Mouse (Mus musculus): ENCODE measurements around the gene Slamf8. TPM values are rescaled to one million over a fixed set of nuclear protein-coding genes. Genes with fewer than 3 reads are reported as not detected.
A peak's percentile ranks its signal among the peaks of the same experiment; 100 is the strongest.

Gene Slamf8
- total and polyA plus RNA-seq, 2 experiments: 1.2 to 1.7 TPM

- Histone ChIP-seq H3K9ac (ENCODE audit: low read depth, low read length) (peak within 1 kb of the TSS; percentile 92), H3K4me3 (ENCODE audit: insufficient read depth, low read depth, low read length) (peak within 1 kb of the TSS; percentile 83), H3K27ac (replicated peaks; ENCODE audit: insufficient read depth, low read depth, low read length) (peak within 1 kb of the TSS; percentile 98), H3K36me3 (ENCODE audit: control insufficient read depth, insufficient read depth, low read length) (no peaks in the 10 kb centered on the region), H3K27me3 (ENCODE audit: control insufficient read depth, insufficient read depth, low read length) (no peaks in the 10 kb centered on the region), H3K4me1 (ENCODE audit: control insufficient read depth, insufficient read depth, low read length) (peaks cover 3% of the 10 kb centered on the region; the same call in 1 of the 2 replicates), H3K79me2 (ENCODE audit: control insufficient read depth, insufficient read depth, low read length) (no peaks in the 10 kb centered on the region)
- DNase-seq (ENCODE audit: extremely low read depth, low read depth, low spot score): peak; percentile 98
- WGBS: under 1% methylated on average over 53 of the region's 53 CpGs
- TF ChIP-seq POLR2A (IDR thresholded peaks at IDR 0.05; ENCODE audit: extremely low read depth, insufficient read depth, low read length) (peak; percentile 48; the same call in 1 of the 2 replicates), CTCF (IDR thresholded peaks at IDR 0.05; ENCODE audit: low read depth, low read length) (peak; percentile 98)
Measured at GRCm38 (mm10) chr1:172632451-172633326, 42.3 kb upstream of the Slamf8 start, which contains the start of gene Dusp23. Gene Dusp23 (minus strand): TSS chr1:172632962.

GRCm38 (mm10) chr1:172631721-172632120 lies 41.4 kb upstream of the Slamf8 start:
- TF ChIP-seq CTCF (IDR thresholded peaks at IDR 0.05; ENCODE audit: low read depth, low read length) (no peak), POLR2A (IDR thresholded peaks at IDR 0.05; ENCODE audit: extremely low read depth, insufficient read depth, low read length) (no peak)
- 76% methylated on average over 5 of the region's 5 CpGs for WGBS
- Histone ChIP-seq H3K79me2 (ENCODE audit: control insufficient read depth, insufficient read depth, low read length) (no peaks in the 10 kb centered on the region), H3K27ac (replicated peaks; ENCODE audit: insufficient read depth, low read depth, low read length) (no peak overlapping the region; the same call in 1 of the 2 replicates), H3K4me1 (ENCODE audit: control insufficient read depth, insufficient read depth, low read length) (peaks cover 3% of the 10 kb centered on the region; the same call in 1 of the 2 replicates), H3K36me3 (ENCODE audit: control insufficient read depth, insufficient read depth, low read length) (no peaks in the 10 kb centered on the region), H3K27me3 (ENCODE audit: control insufficient read depth, insufficient read depth, low read length) (no peaks in the 10 kb centered on the region), H3K9ac (ENCODE audit: low read depth, low read length) (no peak overlapping the region), H3K4me3 (ENCODE audit: insufficient read depth, low read depth, low read length) (no peak overlapping the region)
- peak; percentile 66 for DNase-seq (ENCODE audit: extremely low read depth, low read depth, low spot score)

GRCm38 (mm10) chr1:172629831-172630230 lies 39.5 kb upstream of the Slamf8 start:
- H3K4me3 ChIP-seq (ENCODE audit: insufficient read depth, low read depth, low read length): no peak overlapping the region
- no peak overlapping the region for H3K27ac ChIP-seq (replicated peaks; ENCODE audit: insufficient read depth, low read depth, low read length)
- H3K9ac ChIP-seq (ENCODE audit: low read depth, low read length): no peak overlapping the region
- TF ChIP-seq CTCF (IDR thresholded peaks at IDR 0.05; ENCODE audit: low read depth, low read length) (no peak), POLR2A (IDR thresholded peaks at IDR 0.05; ENCODE audit: extremely low read depth, insufficient read depth, low read length) (no peak)
- H3K4me1 ChIP-seq (ENCODE audit: control insufficient read depth, insufficient read depth, low read length): peaks cover 3% of the 10 kb centered on the region; the same call in 1 of the 2 replicates
- H3K79me2 ChIP-seq (ENCODE audit: control insufficient read depth, insufficient read depth, low read length): no peaks in the 10 kb centered on the region
- no peaks in the 10 kb centered on the region for H3K27me3 ChIP-seq (ENCODE audit: control insufficient read depth, insufficient read depth, low read length)
- H3K36me3 ChIP-seq (ENCODE audit: control insufficient read depth, insufficient read depth, low read length): no peaks in the 10 kb centered on the region
- DNase-seq (ENCODE audit: extremely low read depth, low read depth, low spot score): no peak
- WGBS: 81% methylated on average over 7 of the region's 7 CpGs

- Histone ChIP-seq H3K4me3 (ENCODE audit: insufficient read depth, low read depth, low read length) (no peak overlapping the region), H3K27me3 (ENCODE audit: control insufficient read depth, insufficient read depth, low read length) (no peaks in the 10 kb centered on the region), H3K36me3 (ENCODE audit: control insufficient read depth, insufficient read depth, low read length) (no peaks in the 10 kb centered on the region), H3K9ac (ENCODE audit: low read depth, low read length) (no peak overlapping the region), H3K4me1 (ENCODE audit: control insufficient read depth, insufficient read depth, low read length) (no peaks in the 10 kb centered on the region), H3K27ac (replicated peaks; ENCODE audit: insufficient read depth, low read depth, low read length) (no peak overlapping the region), H3K79me2 (ENCODE audit: control insufficient read depth, insufficient read depth, low read length) (no peaks in the 10 kb centered on the region)
- 96% methylated on average over 3 of the region's 3 CpGs for WGBS
- TF ChIP-seq CTCF (IDR thresholded peaks at IDR 0.05; ENCODE audit: low read depth, low read length) (no peak), POLR2A (IDR thresholded peaks at IDR 0.05; ENCODE audit: extremely low read depth, insufficient read depth, low read length) (no peak)
- no peak for DNase-seq (ENCODE audit: extremely low read depth, low read depth, low spot score)
Measured at GRCm38 (mm10) chr1:172626306-172626705, 35.9 kb upstream of the Slamf8 start.

GRCm38 (mm10) chr1:172624081-172624480 lies 33.7 kb upstream of the Slamf8 start:
- Histone ChIP-seq H3K27ac (replicated peaks; ENCODE audit: insufficient read depth, low read depth, low read length) (no peak overlapping the region), H3K79me2 (ENCODE audit: control insufficient read depth, insufficient read depth, low read length) (no peaks in the 10 kb centered on the region), H3K4me1 (ENCODE audit: control insufficient read depth, insufficient read depth, low read length) (no peaks in the 10 kb centered on the region), H3K27me3 (ENCODE audit: control insufficient read depth, insufficient read depth, low read length) (no peaks in the 10 kb centered on the region), H3K9ac (ENCODE audit: low read depth, low read length) (no peak overlapping the region), H3K4me3 (ENCODE audit: insufficient read depth, low read depth, low read length) (no peak overlapping the region), H3K36me3 (ENCODE audit: control insufficient read depth, insufficient read depth, low read length) (no peaks in the 10 kb centered on the region)
- TF ChIP-seq CTCF (IDR thresholded peaks at IDR 0.05; ENCODE audit: low read depth, low read length) (no peak), POLR2A (IDR thresholded peaks at IDR 0.05; ENCODE audit: extremely low read depth, insufficient read depth, low read length) (no peak)
- WGBS: 79% methylated on average over 3 of the region's 3 CpGs
- DNase-seq (ENCODE audit: extremely low read depth, low read depth, low spot score): no peak

- WGBS: 63% methylated on average over 5 of the region's 5 CpGs
- H3K4me1 ChIP-seq (ENCODE audit: control insufficient read depth, insufficient read depth, low read length): no peaks in the 10 kb centered on the region
- H3K9ac ChIP-seq (ENCODE audit: low read depth, low read length): no peak overlapping the region
- DNase-seq (ENCODE audit: extremely low read depth, low read depth, low spot score): no peak
- H3K27me3 ChIP-seq (ENCODE audit: control insufficient read depth, insufficient read depth, low read length): no peaks in the 10 kb centered on the region
- H3K79me2 ChIP-seq (ENCODE audit: control insufficient read depth, insufficient read depth, low read length): no peaks in the 10 kb centered on the region
- H3K27ac ChIP-seq (replicated peaks; ENCODE audit: insufficient read depth, low read depth, low read length): no peak overlapping the region
- H3K4me3 ChIP-seq (ENCODE audit: insufficient read depth, low read depth, low read length): no peak overlapping the region
- no peak for TF ChIP-seq CTCF (IDR thresholded peaks at IDR 0.05; ENCODE audit: low read depth, low read length)
- TF ChIP-seq POLR2A (IDR thresholded peaks at IDR 0.05; ENCODE audit: extremely low read depth, insufficient read depth, low read length): no peak
- H3K36me3 ChIP-seq (ENCODE audit: control insufficient read depth, insufficient read depth, low read length): no peaks in the 10 kb centered on the region
Measured at GRCm38 (mm10) chr1:172623599-172623998, 33.2 kb upstream of the Slamf8 start.

Measured in liver, adult 2 months (tissue).